Mouse (Mus musculus) stomach, embryonic 14.5 days (tissue): ENCODE results near the gene Pdk3. TPM values are rescaled to one million over a fixed set of nuclear protein-coding genes. Genes with fewer than 3 reads are reported as not detected.

Experiments
- ATAC-seq: fragments of 200-750 bp; cut with Nextera tagmentation; 2 replicates; pipeline ENCODE4 v1.8.0; 2017; ENCODE audit warnings: low read depth, moderate TSS enrichment; ENCODE audit not compliant: insufficient number of reproducible peaks, insufficient read depth, low FRiP score
- H3K27ac ChIP-seq: fragments of 300-500 bp; sonication (generic); 2 replicates; pipeline ENCODE4 v1.5.1; 2014; ENCODE audit warnings: mild to moderate bottlenecking, low read length, moderate library complexity, mixed read lengths
- H3K27me3 ChIP-seq: fragments of 300-500 bp; sonication (generic); 2 replicates; pipeline ENCODE4 v1.6.1; 2014; ENCODE audit warnings: low read length, control low read depth, mixed read lengths; ENCODE audit not compliant: control insufficient read depth, insufficient read depth
- H3K36me3 ChIP-seq: fragments of 300-500 bp; sonication (generic); 2 replicates; pipeline ENCODE4 v1.6.1; 2014; ENCODE audit warnings: mild to moderate bottlenecking, control low read depth, low read length, moderate library complexity, mixed read lengths; ENCODE audit not compliant: control insufficient read depth, insufficient read depth
- H3K4me1 ChIP-seq: fragments of 300-500 bp; sonication (generic); 2 replicates; pipeline ENCODE4 v1.6.1; 2014; ENCODE audit warnings: low read length, control low read depth, mixed read lengths; ENCODE audit not compliant: control insufficient read depth, insufficient read depth
- H3K4me2 ChIP-seq: fragments of 300-500 bp; sonication (generic); replicated peaks from 2 replicates; pipeline ENCODE4 v1.6.1; 2014; ENCODE audit warnings: low read depth, low read length, control low read depth
- H3K4me3 ChIP-seq: fragments of 300-500 bp; sonication (generic); 2 replicates; pipeline ENCODE4 v1.5.1; 2014; ENCODE audit warnings: low read depth, low read length, control low read depth
- H3K9ac ChIP-seq: fragments of 300-500 bp; sonication (generic); replicated peaks from 2 replicates; pipeline ENCODE4 v1.6.1; 2014; ENCODE audit warnings: low read depth, mild to moderate bottlenecking, control low read depth, low read length, moderate library complexity, mixed read lengths
- H3K9me3 ChIP-seq: fragments of 300-500 bp; sonication (generic); 2 replicates; pipeline ENCODE4 v1.6.1; 2016; ENCODE audit warnings: low read depth, low read length, control low read depth; ENCODE audit not compliant: control insufficient read depth
- WGBS: fragments of 180-500 bp; shearing (Covaris S2); extraction: QIAGEN DNeasy Blood & Tissue Kit; methylation state at CpG from one replicate; pipeline ENCODE4 v1.1.7; 2014; 5-methylcytosine and 5-hydroxymethylcytosine counted together
- polyA plus RNA-seq: library from polyadenylated mRNA; unstranded; fragments of >200 nt; fragmentation: Nextera tagmentation; extraction: Ambion mirVana; gene quantifications from 2 replicates; pipeline ENCODE4 v1.2.1, GENCODE M21; 2014

Gene Pdk3
- polyA plus RNA-seq, 1 experiment from 2014 or later: 52.6 TPM

- Histone ChIP-seq H3K9me3 (no peaks in the 10 kb centered on the region), H3K4me1 (no peaks in the 10 kb centered on the region), H3K27me3 (no peaks in the 10 kb centered on the region), H3K36me3 (no peaks in the 10 kb centered on the region), H3K9ac (no peak overlapping the region), H3K27ac (no peak overlapping the region), H3K4me2 (no peak overlapping the region), H3K4me3 (no peak overlapping the region)
- no peak for ATAC-seq
- 90% methylated on average over 1 of the region's 1 CpGs for WGBS
These were observed 24.0 kb downstream of the Pdk3 start for GRCm38 (mm10) chrX:93808040-93808439.

GRCm38 (mm10) chrX:93793168-93793567 is 38.8 kb downstream of the Pdk3 start:
- no peak for ATAC-seq
- Histone ChIP-seq H3K9ac (no peak overlapping the region), H3K27ac (no peak overlapping the region), H3K9me3 (no peaks in the 10 kb centered on the region), H3K36me3 (no peaks in the 10 kb centered on the region), H3K4me3 (no peak overlapping the region), H3K27me3 (no peaks in the 10 kb centered on the region), H3K4me1 (no peaks in the 10 kb centered on the region), H3K4me2 (no peak overlapping the region)

- H3K4me3 ChIP-seq: no peak overlapping the region
- ATAC-seq: no peak
- H3K9ac ChIP-seq: no peak overlapping the region
- H3K27me3 ChIP-seq: no peaks in the 10 kb centered on the region
- H3K4me2 ChIP-seq: no peak overlapping the region
- no peaks in the 10 kb centered on the region for H3K36me3 ChIP-seq
- H3K27ac ChIP-seq: no peak overlapping the region
- no peaks in the 10 kb centered on the region for H3K9me3 ChIP-seq
- 84% methylated on average over 1 of the region's 1 CpGs for WGBS
- no peaks in the 10 kb centered on the region for H3K4me1 ChIP-seq
These were observed 42.4 kb downstream of the Pdk3 start for GRCm38 (mm10) chrX:93789562-93789961.

GRCm38 (mm10) chrX:93760770-93761169 is 71.2 kb downstream of the Pdk3 start:
- Histone ChIP-seq H3K27ac (no peak overlapping the region), H3K9ac (no peak overlapping the region), H3K27me3 (no peaks in the 10 kb centered on the region), H3K9me3 (no peaks in the 10 kb centered on the region), H3K4me3 (no peak overlapping the region), H3K4me2 (no peak overlapping the region), H3K36me3 (no peaks in the 10 kb centered on the region), H3K4me1 (no peaks in the 10 kb centered on the region)
- ATAC-seq: peak; percentile 61; the same call in 1 of the 2 replicates
- WGBS: 72% methylated on average over 3 of the region's 3 CpGs

GRCm38 (mm10) chrX:93756867-93757455 is 75.0 kb downstream of the Pdk3 start:
- no peak overlapping the region for H3K9ac ChIP-seq
- H3K9me3 ChIP-seq: no peaks in the 10 kb centered on the region
- H3K4me3 ChIP-seq: no peak overlapping the region
- H3K4me1 ChIP-seq: no peaks in the 10 kb centered on the region
- ATAC-seq: no peak
- no peaks in the 10 kb centered on the region for H3K27me3 ChIP-seq
- WGBS: 37% methylated on average over 7 of the region's 7 CpGs
- no peak overlapping the region for H3K27ac ChIP-seq
- no peaks in the 10 kb centered on the region for H3K36me3 ChIP-seq
- H3K4me2 ChIP-seq: no peak overlapping the region

GRCm38 (mm10) chrX:93755210-93755842 is 76.7 kb downstream of the Pdk3 start:
- no peak for ATAC-seq
- 43% methylated on average over 11 of the region's 11 CpGs for WGBS
- H3K9ac ChIP-seq: no peak overlapping the region
- H3K4me3 ChIP-seq: no peak overlapping the region
- no peaks in the 10 kb centered on the region for H3K4me1 ChIP-seq
- H3K27ac ChIP-seq: no peak overlapping the region
- H3K9me3 ChIP-seq: no peaks in the 10 kb centered on the region
- no peak overlapping the region for H3K4me2 ChIP-seq
- no peaks in the 10 kb centered on the region for H3K27me3 ChIP-seq
- no peaks in the 10 kb centered on the region for H3K36me3 ChIP-seq

- Histone ChIP-seq H3K4me2 (no peak overlapping the region), H3K9me3 (no peaks in the 10 kb centered on the region), H3K4me1 (no peaks in the 10 kb centered on the region), H3K4me3 (no peak overlapping the region), H3K27ac (no peak overlapping the region), H3K36me3 (no peaks in the 10 kb centered on the region), H3K9ac (no peak overlapping the region), H3K27me3 (no peaks in the 10 kb centered on the region)
- WGBS: 86% methylated on average over 6 of the region's 6 CpGs
- no peak for ATAC-seq
These were observed 81.4 kb downstream of the Pdk3 start for GRCm38 (mm10) chrX:93750566-93750965.

- 100% methylated on average over 1 of the region's 1 CpGs for WGBS
- no peak overlapping the region for H3K4me2 ChIP-seq
- no peak for ATAC-seq
- H3K27ac ChIP-seq: no peak overlapping the region
- H3K4me1 ChIP-seq: no peaks in the 10 kb centered on the region
- H3K9me3 ChIP-seq: no peaks in the 10 kb centered on the region
- no peak overlapping the region for H3K9ac ChIP-seq
- no peaks in the 10 kb centered on the region for H3K27me3 ChIP-seq
- H3K36me3 ChIP-seq: no peaks in the 10 kb centered on the region
- H3K4me3 ChIP-seq: no peak overlapping the region
These were observed 82.8 kb downstream of the Pdk3 start for GRCm38 (mm10) chrX:93749165-93749564.
